Mouse (Mus musculus) liver, postnatal 0 days (tissue): ENCODE measurements around the gene Fut1. TPM values are rescaled to one million over a fixed set of nuclear protein-coding genes. Genes with fewer than 3 reads are reported as not detected.
A peak's percentile ranks its signal among the peaks of the same experiment; 100 is the strongest.

Experiments
- ATAC-seq: fragments of 200-750 bp; cut with Nextera tagmentation; 2 replicates; pipeline ENCODE4 v1.8.0; 2017; ENCODE audit warnings: mild to moderate bottlenecking, moderate library complexity
- DNase-seq: peaks from one replicate; pipeline ENCODE4 v3.0.0-alpha.2; 2016
- H3K27ac ChIP-seq: fragments of 300-500 bp; sonication (generic); 2 replicates; pipeline ENCODE4 v1.5.1; 2014; ENCODE audit warnings: antibody characterized with exemption, moderate library complexity, mild to moderate bottlenecking, low read depth
- H3K27me3 ChIP-seq: fragments of 300-500 bp; sonication (generic); 2 replicates; pipeline ENCODE4 v1.6.1; 2014; ENCODE audit warnings: low read length, control low read depth, mixed read lengths; ENCODE audit not compliant: insufficient read depth
- H3K36me3 ChIP-seq: fragments of 300-500 bp; sonication (generic); replicated peaks from 2 replicates; pipeline ENCODE4 v1.6.1; 2014; ENCODE audit warnings: mild to moderate bottlenecking, control low read depth, low read length, moderate library complexity, mixed read lengths; ENCODE audit not compliant: insufficient read depth
- H3K4me1 ChIP-seq: fragments of 300-500 bp; sonication (generic); 2 replicates; pipeline ENCODE4 v1.6.1; 2014; ENCODE audit warnings: antibody characterized with exemption, mild to moderate bottlenecking, control low read depth; ENCODE audit not compliant: insufficient read depth
- H3K4me2 ChIP-seq: fragments of 300-500 bp; sonication (generic); 2 replicates; pipeline ENCODE4 v1.6.1; 2014; ENCODE audit warnings: low read depth, mild to moderate bottlenecking, low read length, moderate library complexity, mixed read lengths
- H3K4me3 ChIP-seq: fragments of 300-500 bp; sonication (generic); 2 replicates; pipeline ENCODE4 v1.5.1; 2014; ENCODE audit warnings: low read depth, low read length
- H3K9ac ChIP-seq: fragments of 300-500 bp; sonication (generic); replicated peaks from 2 replicates; pipeline ENCODE4 v1.6.1; 2014; ENCODE audit warnings: mild to moderate bottlenecking, moderate library complexity
- H3K9me3 ChIP-seq: fragments of 300-500 bp; sonication (generic); 2 replicates; pipeline ENCODE4 v1.6.1; 2016; ENCODE audit warnings: mild to moderate bottlenecking, control low read depth, low read length, mixed read lengths
- CTCF ChIP-seq: sonication (generic); IDR thresholded peaks from 2 replicates; pipeline ENCODE4 v1.5.1; 2016; ENCODE audit warnings: antibody characterized with exemption, low read depth
- EP300 ChIP-seq: IDR thresholded peaks from 2 replicates; pipeline ENCODE4 v1.6.1; 2016; ENCODE audit warnings: antibody characterized with exemption, low read depth, mild to moderate bottlenecking
- WGBS: fragments of 180-500 bp; shearing (Covaris S2); extraction: QIAGEN DNeasy Blood & Tissue Kit; methylation state at CpG from one replicate; pipeline ENCODE4 v1.1.7; 2014; ENCODE audit not compliant: insufficient replicate concordance; 5-methylcytosine and 5-hydroxymethylcytosine counted together
- polyA plus RNA-seq: library from polyadenylated mRNA; unstranded; fragments of >200 nt; fragmentation: Nextera tagmentation; extraction: Ambion mirVana; gene quantifications from 2 replicates; pipeline ENCODE4 v1.2.1, GENCODE M21; 2015

Gene Fut1
- polyA plus RNA-seq, 1 experiment from 2014 or later, result 0.56 TPM

GRCm38 (mm10) chr7:45634946-45635681, 18.0 kb downstream of the Fut1 start:
- ATAC-seq (peak; percentile 33), DNase-seq (no peak)
- peak overlapping the region; percentile 41; the same call in 1 of the 2 replicates for H3K27ac ChIP-seq
- TF ChIP-seq EP300 (no peak), CTCF (no peak)
- H3K27me3 ChIP-seq, result peaks cover 6% of the 10 kb centered on the region; the same call in 1 of the 2 replicates
- 0 out of 2 replicates have a peak, but pooled peaks cover 3% of the 10 kb centered on the region for H3K4me1 ChIP-seq
- no peaks in the 10 kb centered on the region for H3K9me3 ChIP-seq
- H3K4me3 ChIP-seq, result no peak overlapping the region
- no peaks in the 10 kb centered on the region for H3K36me3 ChIP-seq
- WGBS, result 59% methylated on average over 11 of the region's 11 CpGs
- no peak overlapping the region for H3K4me2 ChIP-seq
- no peak overlapping the region for H3K9ac ChIP-seq

- TF ChIP-seq EP300 (no peak), CTCF (no peak)
- 0 out of 2 replicates have a peak, but pooled peaks cover 3% of the 10 kb centered on the region for H3K4me1 ChIP-seq
- 0 out of 2 replicates have a peak overlapping the region, but pooled peaks have one; percentile 25 for H3K27ac ChIP-seq
- peaks cover 6% of the 10 kb centered on the region; the same call in 1 of the 2 replicates for H3K27me3 ChIP-seq
- 55% methylated on average over 15 of the region's 15 CpGs for WGBS
- no peak overlapping the region for H3K4me3 ChIP-seq
- DNase-seq (no peak), ATAC-seq (no peak)
- H3K9ac ChIP-seq, result no peak overlapping the region
- no peak overlapping the region for H3K4me2 ChIP-seq
- H3K9me3 ChIP-seq, result no peaks in the 10 kb centered on the region
- no peaks in the 10 kb centered on the region for H3K36me3 ChIP-seq
These were observed 18.9 kb downstream of the Fut1 start for GRCm38 (mm10) chr7:45635711-45636688.

GRCm38 (mm10) chr7:45637710-45638109, 20.6 kb downstream of the Fut1 start:
- TF ChIP-seq EP300, result no peak
- ATAC-seq (no peak), DNase-seq (no peak)
- WGBS, result 84% methylated on average over 6 of the region's 6 CpGs
- Histone ChIP-seq H3K27me3 (no peaks in the 10 kb centered on the region; the same call in 1 of the 2 replicates), H3K9me3 (no peaks in the 10 kb centered on the region), H3K9ac (no peak overlapping the region), H3K36me3 (no peaks in the 10 kb centered on the region), H3K4me3 (no peak overlapping the region), H3K4me1 (no peaks in the 10 kb centered on the region; the same call in 1 of the 2 replicates), H3K27ac (no peak overlapping the region), H3K4me2 (no peak overlapping the region)

- H3K4me2 ChIP-seq, result no peak overlapping the region
- H3K9ac ChIP-seq, result no peak overlapping the region
- no peaks in the 10 kb centered on the region for H3K36me3 ChIP-seq
- DNase-seq, result peak; percentile 78
- TF ChIP-seq CTCF (no peak), EP300 (no peak)
- no peak overlapping the region for H3K27ac ChIP-seq
- no peaks in the 10 kb centered on the region for H3K9me3 ChIP-seq
- peak; percentile 78 for ATAC-seq
- WGBS, result 58% methylated on average over 29 of the region's 29 CpGs
- H3K4me1 ChIP-seq, result peaks cover 5% of the 10 kb centered on the region; the same call in 1 of the 2 replicates
- no peak overlapping the region for H3K4me3 ChIP-seq
- no peaks in the 10 kb centered on the region; the same call in 1 of the 2 replicates for H3K27me3 ChIP-seq
These were observed 21.7 kb downstream of the Fut1 start for GRCm38 (mm10) chr7:45638623-45639401.

- H3K4me3 ChIP-seq, result no peak within 1 kb of the TSS
- H3K27me3 ChIP-seq, result peaks cover 7% of the 10 kb centered on the region; the same call in 1 of the 2 replicates
- 56% methylated on average over 19 of the region's 19 CpGs for WGBS
- no peak within 1 kb of the TSS for H3K9ac ChIP-seq
- TF ChIP-seq CTCF (no peak), EP300 (no peak)
- ATAC-seq (no peak), DNase-seq (no peak)
- no peaks in the 10 kb centered on the region for H3K9me3 ChIP-seq
- H3K4me2 ChIP-seq, result no peak within 1 kb of the TSS
- H3K36me3 ChIP-seq, result no peaks in the 10 kb centered on the region
- H3K27ac ChIP-seq, result no peak within 1 kb of the TSS
- peaks cover 9% of the 10 kb centered on the region; the same call in 1 of the 2 replicates for H3K4me1 ChIP-seq
These were observed 22.5 kb downstream of the Fut1 start, which contains the start of gene Mamstr for GRCm38 (mm10) chr7:45639561-45640027. Mamstr (plus strand) TSS chr7:45639977.
